Mouse (Mus musculus): ENCODE data around the gene Mybpc2.

Gene Mybpc2

GRCm38 (mm10) chr7:44546274-44546673 is 21.8 kb upstream of the Mybpc2 start:
- DNase-seq (ENCODE audit: low spot score in 2 of 2) = no peak

DNA sequence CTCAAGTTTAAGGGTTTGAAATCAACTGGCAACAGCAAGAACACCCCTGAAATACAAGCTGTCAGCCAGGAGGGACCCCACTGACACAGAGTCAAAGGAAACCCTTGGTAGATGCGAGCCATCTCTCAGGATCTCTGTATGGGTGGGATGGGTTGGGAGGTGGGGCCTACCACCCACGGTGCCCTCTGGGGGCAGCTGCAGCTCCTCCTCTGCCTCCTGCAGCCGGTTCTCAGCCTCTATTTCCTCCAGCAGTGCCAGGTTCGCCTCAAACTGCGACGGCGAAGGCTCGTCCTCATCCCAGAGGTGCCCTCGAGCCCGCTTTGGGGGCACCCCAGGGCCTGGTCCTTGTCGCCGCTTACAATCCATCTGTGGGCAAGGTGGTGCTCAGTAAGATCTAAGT is 18.6 kb upstream of the Mybpc2 start:
- DNase-seq (ENCODE audit: low spot score in 2 of 2) = no peak

GRCm38 (mm10) chr7:44542555-44542954 is 18.1 kb upstream of the Mybpc2 start:
- DNase-seq (ENCODE audit: low spot score in 2 of 2) = no peak

DNA sequence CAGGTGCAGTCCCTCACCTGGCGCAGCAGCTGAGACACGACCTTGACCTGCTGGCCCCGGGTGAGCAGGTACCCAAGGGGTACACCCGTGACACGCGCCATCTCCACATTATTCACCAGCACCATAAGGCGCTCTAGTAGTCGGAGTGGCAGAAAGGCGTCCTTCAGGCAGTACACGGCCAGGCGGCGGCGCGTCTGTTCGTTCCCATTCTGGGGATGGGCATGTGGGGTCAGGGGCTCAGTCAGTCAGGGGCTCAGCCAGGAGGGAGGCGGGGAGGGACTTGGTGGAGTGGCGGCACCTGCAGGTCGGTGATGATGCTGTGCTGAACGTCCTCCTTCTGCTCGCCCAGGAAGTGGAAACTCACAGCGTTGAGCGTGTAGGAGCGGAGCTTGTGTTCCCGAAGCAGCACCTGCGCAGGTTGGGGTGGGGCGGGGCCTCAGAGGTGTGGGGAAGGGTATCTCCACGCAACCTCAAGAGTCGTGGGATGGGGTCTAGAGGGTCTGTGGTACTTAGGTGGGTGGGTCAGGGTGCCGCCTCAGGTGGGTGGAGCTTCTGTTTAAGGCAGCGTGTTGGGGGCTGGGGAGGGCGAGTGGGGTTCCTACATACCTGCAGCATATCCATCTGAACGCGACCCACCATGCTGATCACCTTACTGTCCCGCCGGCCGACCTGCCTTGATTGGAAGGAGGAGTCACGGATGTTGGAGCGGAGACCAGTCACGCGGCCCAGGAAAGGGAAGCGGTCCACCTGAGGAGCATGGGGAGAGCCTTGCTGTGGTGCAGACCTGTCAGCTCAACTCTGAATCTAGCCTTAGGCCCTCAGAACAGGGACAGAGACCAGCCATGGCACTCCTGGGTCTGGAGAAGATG is 14.5 kb upstream of the Mybpc2 start:
- DNase-seq (ENCODE audit: low spot score in 2 of 2) = no peak

DNA sequence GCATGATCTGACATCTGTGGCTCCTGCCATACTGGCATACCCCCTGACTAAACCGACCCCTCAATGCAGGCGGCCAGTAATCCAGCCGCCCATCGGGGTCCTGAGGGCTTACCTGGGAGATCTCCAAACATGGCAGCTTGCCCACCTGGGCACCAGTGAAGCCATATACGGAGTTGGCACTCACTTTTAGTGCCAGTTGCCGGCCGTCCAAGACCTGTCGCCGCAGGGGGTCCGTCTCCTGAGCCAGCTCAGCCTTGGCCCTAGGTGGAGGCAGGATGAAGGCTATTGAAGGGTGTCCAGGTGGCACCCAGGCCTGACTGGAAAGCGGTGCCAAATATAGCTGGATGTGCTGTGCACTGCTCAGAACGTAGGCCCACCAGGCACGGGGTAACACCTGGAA is 13.0 kb upstream of the Mybpc2 start:
- DNase-seq (ENCODE audit: low spot score in 2 of 2) = no peak

GRCm38 (mm10) chr7:44537009-44537408 is 12.6 kb upstream of the Mybpc2 start:
- no peak for DNase-seq (ENCODE audit: low spot score in 2 of 2)

DNA sequence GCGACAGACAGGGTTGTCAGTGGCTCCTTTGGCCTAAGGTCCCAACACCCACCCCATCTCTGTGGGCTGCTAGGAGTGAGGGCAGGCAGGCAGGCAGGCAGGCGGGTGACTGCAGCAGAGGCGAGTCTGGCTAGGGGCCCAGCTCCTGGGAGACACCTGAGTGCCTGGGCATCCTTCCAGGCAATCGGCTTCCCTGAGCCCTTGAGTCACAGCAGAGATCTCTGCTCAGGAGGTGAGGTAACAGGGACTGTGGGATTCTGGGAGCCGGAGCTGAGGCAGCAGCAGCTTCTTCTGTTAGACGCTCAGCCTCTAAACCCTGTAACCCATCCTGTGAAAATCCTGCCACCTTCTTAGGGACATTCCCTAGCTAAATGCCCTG is 12.1 kb upstream of the Mybpc2 start:
- peak in 1 of 2 experiments; percentile 69 for DNase-seq (ENCODE audit: low spot score in 2 of 2)

GRCm38 (mm10) chr7:44535657-44536589 is 11.5 kb upstream of the Mybpc2 start:
- no peak for DNase-seq (ENCODE audit: low spot score in 2 of 2)

GRCm38 (mm10) chr7:44534656-44535441 is 10.4 kb upstream of the Mybpc2 start:
- DNase-seq (ENCODE audit: low spot score in 2 of 2) = no peak

DNA sequence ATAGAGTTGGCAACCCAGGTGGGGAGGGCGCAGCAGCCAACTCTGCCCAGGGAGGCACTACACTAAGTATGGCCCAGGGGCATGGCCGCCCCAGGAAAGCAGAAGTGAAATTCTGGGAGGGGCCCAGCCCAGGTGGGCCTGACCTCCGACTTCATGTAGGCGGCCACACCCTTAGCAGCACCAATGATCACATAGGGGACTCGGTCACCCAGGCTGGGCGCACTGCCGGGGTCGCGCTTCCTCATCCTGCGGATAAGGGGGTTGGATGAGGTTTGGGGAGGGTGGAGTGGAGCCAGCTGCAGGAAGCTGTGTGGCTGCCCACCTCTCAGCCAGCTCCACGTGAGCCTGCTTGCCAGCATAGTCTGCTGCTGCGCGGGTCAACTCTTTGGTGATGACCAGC is 9.8 kb upstream of the Mybpc2 start:
- no peak for DNase-seq (ENCODE audit: low spot score in 2 of 2)

GRCm38 (mm10) chr7:44533746-44534045 is 9.2 kb upstream of the Mybpc2 start:
- no peak for DNase-seq (ENCODE audit: low spot score in 2 of 2)

GRCm38 (mm10) chr7:44532918-44533745 is 8.7 kb upstream of the Mybpc2 start:
- no peak for DNase-seq (ENCODE audit: low spot score in 2 of 2)

DNA sequence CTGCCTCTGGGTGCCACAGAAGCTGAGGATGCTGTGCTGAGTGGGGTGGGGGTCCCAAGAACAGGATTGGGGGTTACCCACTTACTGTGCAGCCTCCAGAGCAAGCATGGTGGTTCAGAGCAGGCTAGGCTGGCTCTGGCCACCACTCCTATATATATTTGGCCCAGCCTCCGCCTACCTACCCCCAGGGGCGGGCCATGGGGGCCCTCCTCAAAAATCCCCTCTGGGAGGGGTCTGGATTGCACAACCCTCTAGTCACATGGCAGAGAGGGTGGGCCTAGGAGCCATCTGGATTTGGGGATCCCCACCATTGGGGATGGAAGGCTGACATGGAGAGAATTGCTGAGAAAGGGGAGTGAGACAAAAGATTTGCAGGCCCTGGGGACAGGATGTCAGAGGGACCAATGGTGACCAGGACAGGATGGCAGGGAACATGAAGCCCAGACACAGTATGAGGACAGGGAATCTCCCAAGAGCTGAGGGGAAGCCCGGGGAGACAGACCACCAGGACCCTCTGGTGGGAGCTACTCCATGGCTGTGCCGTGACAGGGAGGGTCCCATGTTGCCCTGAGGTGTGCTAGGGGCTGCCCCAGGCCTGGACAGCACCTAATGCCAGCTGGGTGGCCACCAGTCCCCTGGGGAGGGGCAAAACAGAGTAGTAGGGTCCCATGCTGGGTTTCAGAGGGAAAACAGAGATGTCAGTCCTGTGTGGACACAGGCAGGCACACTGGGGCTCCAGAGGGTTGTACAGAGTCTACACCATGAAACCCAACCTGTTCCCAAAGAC is 7.7 kb upstream of the Mybpc2 start, which contains the start of gene Spib:
Gene Spib, minus strand, starts transcription at position 126 of the 787 bp plus-strand sequence.
- DNase-seq (ENCODE audit: low spot score in 2 of 2) = no peak

DNA sequence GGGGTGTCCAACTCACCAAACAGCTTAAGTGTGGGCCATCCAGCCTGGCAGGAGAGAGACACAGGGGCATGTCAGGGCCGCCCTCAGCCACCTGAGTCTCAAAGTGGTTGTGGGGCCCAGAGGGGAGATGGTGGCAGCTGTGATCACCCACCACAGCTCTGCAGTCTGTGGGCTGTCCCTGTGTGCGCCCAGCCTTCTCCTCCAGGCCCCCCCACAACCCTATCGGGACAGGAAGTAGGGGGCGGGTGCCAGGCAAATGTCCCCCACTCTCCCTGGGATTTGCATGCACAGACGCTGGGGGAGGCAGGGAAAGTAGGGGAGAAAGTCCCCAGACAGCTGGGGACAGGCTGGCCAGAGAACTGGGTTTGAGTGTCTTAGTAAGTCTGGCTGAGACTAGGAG is 6.8 kb upstream of the Mybpc2 start:
- DNase-seq (ENCODE audit: low spot score in 2 of 2) = no peak

DNA sequence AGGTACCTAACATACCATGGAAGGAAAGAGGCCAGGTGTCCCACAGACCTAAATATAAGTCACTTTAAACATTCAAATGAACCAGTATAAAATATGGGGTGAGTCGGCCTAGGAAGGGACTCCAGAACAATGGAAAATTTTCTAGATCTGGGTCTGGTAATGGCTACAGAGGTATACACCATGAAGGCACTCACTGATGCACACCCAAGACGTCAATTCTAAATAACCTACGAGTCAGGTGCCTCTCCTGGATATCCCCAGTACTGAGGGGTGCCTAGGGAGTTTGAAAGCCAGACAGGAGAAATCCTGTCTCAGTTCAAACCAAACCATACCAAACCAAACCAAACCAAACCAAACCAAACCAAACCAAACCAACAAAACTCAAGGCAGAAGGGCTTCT is 6.1 kb upstream of the Mybpc2 start:
- DNase-seq (ENCODE audit: low spot score in 2 of 2) = no peak

GRCm38 (mm10) chr7:44529518-44529917 is 5.1 kb upstream of the Mybpc2 start:
- no peak for DNase-seq (ENCODE audit: low spot score in 2 of 2)

GRCm38 (mm10) chr7:44527483-44528398 is 3.3 kb upstream of the Mybpc2 start:
- peak; percentile 52 to 81 for DNase-seq (ENCODE audit: low spot score in 2 of 2)

DNA sequence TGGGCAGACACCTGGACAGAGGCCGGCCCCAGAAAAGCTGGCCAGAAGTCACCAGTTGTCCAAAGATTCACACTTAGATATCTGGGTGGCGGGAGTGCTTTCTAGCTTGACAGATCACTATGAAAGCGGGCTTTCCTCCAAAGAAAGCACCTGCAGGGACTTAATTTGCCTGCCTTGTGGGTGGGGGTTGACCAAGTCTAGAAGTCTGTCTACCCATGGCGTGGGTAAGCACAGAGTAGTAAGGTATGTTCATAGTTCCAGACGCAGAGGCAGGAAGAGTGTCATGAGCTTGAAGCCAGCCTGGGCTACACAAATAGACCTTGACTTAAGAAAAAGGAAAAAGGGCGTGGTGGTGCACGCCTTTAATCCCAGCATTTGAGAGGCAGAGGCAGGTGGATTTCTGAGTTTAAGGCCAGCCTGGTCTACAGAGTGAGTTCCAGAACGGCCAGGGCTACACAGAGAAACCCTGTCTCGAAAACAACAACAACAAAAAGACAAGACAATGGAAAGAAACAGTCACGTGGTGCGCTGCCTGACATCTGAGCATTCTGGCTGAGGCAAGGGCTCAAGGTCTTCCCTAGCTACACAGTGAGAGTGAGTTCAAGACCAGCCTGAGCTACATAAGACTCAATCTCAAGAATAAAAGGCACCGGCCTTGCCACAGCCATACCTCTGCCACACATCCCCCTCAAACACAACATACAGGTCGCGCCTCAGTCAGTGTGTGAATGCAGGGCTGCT is 2.1 kb upstream of the Mybpc2 start:
- no peak for DNase-seq (ENCODE audit: low spot score in 2 of 2)
